Mouse (Mus musculus) naive thymus-derived CD4-positive, alpha-beta T cell, adult 5 months (primary cell): ENCODE data around the gene Cd37. TPM values are rescaled to one million over a fixed set of nuclear protein-coding genes. Genes with fewer than 3 reads are reported as not detected.

Source experiments
- polyA plus RNA-seq: library from polyadenylated mRNA; unstranded; fragments of 100-300 nt; shearing (Covaris generic); gene quantifications from one replicate; pipeline ENCODE4 v1.2.1, GENCODE M21; 2017

Gene Cd37
- 402 TPM for polyA plus RNA-seq

DNA sequence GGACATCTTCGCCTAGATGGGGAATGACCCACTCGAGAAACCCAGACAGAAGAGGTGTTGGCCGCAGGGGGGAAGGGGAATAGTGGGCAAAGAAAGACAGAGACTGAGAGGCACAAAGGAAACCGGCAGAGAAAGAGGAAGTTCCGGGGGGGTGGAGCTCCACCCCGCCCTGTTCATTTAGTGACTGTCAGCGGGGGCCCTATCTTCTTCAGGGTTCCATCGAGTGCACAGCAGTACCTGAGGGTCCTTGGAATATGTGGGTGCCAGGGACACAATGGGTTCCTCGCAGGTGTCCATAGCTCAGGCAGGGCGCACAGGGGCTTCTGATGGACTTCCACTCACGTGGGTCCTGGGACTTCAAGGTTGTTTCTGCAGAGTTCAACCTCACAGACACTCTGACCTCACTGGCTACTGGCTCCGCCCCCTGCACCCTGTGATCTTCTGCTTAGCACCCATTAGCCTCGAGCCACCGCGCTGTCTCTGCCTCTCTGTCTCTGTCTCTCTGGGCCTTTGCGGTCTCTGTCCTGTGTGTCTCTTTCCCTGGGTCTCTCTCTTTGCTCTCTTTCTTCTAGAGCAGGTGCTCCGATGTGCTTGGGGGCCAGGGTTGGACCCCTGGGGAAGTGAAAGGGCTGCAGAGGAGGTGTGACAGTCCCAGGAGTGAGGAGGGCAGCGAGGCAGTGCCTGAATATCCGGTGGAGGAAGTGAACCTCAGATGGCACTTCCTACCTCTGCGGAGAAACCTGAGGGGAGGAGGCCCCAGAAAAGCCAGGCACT, at the start of gene Cd37:
Gene Cd37 (minus strand): TSS at position 393 of the 774 bp plus-strand sequence.

DNA sequence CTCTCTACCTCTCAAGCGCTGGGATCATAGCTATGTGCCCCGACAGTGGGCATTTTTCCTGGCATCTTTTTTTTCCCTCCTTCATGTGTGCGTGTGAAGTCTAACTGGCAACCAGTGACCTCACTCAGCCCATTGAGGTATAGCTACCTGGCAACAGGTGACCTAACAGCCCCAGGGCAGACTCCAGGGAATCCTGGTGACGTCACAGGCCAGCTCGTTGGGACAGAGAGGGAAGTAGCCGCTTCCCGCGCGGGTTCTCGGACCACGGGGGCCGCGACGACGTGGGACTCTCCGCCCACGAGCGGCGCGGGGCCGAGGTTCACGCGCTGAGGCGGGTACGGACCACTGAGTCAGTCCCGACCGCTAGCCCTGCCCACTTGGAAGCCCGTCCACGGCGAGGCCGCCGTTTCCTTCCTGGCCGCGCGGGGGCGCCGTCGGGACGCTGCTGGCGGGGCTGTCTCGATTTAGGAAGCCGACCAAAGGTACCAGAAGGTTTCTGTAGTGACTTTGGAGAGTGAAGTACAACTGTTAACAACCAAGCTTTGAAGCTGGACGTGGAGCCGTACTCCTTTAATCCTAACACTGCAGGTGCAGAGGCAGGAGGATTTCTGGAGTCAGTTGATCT, 38.3 kb upstream of the Cd37 start, which contains the start of gene Slc6a21:
Gene Slc6a21 (plus strand): TSS at position 378 of the 625 bp plus-strand sequence.

DNA sequence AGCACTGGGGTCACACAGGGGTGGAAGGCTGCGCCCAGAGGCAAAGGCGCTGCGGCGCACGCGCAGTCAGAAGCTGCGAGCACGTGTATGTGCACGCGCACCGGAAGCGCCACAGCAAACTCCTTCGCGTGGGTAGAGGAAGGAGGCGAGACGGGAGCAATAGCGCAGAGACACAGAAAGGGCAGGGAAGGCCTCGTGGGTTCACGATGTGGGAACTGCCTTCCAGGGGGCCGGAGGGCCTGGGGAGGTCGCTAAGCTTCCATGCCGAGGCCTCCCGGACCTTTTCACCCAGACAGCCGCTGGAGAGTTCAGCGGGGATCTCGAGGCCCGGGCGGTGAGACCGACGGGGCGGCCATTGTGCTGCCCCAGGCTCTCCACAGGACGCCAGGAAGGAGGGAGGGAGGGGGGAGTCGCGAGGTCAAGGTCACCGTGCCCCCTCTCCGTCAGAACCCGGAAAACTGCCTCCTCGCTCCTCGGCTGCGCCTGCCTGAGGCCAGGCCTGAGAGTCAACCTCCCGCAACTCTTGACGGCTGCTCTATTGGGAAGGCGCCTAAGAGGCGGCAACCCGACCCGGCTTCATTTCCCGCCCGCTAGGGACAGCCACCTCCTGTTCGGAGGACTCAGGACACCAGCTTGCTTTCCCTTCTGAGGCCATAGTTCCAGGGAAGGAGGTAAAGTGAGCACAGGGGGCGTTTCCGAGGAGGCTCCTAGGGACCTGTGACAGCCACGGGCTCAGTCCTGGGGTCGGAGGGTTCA, 1.9 kb upstream of the Cd37 start, which contains the start of gene Slc6a16:
Gene Slc6a16 (plus strand): TSS at position 453 of the 756 bp plus-strand sequence.

DNA sequence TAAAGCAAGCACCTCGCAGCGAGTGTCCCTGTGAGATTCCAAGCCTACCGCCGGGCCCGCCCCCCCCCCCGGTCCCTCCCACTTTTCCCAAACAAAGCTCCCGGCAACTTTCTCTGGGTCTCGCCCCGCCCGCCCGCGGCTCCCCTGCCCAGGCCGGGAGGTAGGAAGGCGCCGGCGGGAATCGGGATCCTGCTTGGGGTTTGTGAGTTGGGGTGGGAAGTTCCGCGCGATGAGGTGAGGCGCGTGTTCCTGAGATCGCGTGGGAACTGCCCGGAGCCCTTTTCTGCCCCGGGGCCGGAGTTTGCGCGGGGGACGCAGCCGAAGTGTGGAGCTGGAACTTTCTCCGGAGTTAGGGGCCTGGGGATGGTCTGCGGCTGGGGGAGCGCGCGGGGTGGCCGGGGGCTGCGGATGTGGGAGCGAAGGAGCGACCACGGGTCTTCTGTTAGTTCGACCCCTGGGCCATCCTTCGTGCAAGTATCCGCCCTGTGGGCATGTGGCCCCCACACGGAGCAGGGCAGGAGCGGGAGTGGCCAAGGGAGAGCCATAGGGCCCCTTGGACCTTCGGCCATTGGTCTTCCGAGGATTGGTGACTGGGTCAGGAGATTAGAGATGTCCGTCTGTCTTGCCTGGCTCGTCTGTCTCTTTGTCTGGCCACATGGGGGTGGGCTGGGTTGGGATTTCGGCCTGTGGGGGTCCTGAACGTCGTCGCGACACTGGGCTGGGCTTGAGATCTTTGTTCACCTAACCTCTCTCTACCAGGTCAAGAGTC, 23.1 kb downstream of the Cd37 start, which contains the start of gene Tead2:
Gene Tead2 (plus strand): TSS at position 81 of the 769 bp plus-strand sequence.

DNA sequence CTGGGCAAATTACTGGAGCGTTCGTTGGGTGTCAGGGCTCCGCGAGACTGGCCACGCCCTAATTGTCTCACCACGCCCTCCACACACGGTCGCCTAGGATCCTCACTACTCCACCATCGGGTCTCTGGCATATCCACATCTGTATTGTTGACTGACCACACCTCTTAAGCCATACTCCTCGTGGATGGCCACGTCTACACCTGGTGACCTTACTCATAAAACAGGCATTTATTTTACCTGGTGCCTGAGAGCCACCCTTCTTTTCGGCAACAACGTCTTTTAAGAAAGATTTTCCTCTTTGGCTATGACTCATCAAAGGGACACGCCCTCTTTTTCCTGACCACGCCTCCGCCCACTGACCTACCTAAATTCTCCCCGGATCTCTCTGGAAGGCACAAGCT, 27.1 kb downstream of the Cd37 start, which contains the start of gene Dkkl1:
Gene Dkkl1 (minus strand): TSS at position 297 of the 401 bp plus-strand sequence.

DNA sequence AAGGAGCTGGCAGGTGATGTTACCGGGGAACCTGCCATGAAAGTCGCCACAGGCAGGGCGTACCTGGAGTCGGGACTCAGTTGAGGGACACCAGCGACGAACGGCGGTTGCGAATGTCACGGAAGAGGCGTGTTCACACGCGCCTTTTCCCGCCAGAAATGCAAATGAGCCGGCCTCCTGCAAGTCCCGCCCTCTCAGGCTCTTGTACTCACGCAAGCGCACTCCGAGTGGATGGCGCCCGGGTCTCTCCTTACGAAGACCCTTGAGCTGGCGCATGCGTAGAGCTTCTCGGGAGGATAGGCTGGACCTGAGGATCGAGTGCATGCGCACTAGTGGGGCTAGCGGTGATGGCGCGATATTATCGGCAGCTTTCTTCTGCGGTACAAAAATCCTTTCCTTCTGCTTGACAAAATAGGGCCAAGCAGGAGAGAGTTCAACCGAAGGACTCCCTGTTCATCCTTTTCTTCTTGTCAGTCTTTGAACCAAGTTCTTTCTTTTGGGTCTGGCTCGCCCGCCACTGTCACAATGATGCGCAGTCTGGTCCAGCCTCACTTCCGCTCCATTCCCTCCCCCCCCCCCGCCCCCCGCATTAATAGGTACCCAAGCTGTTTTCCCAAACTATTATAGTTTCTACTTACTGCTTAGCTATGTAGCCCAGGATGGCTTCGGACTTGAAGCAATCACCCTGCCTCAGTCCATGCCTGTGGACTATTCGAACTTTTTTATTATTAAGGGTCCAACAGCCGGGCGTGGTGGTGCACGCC, 34.4 kb downstream of the Cd37 start, which contains the start of gene Ccdc155:
Gene Ccdc155 (minus strand): TSS at position 513 of the 764 bp plus-strand sequence.

Other genes starting within 250 kb of the Cd37 start
- gene Irf3, start 241.5 kb downstream of the Cd37 start, polyA plus RNA-seq: 172 TPM
- 17.5 TPM for gene Bcl2l12, start 240.4 kb downstream of the Cd37 start, polyA plus RNA-seq
- gene Scaf1, start 222.8 kb downstream of the Cd37 start, polyA plus RNA-seq: 27.3 TPM
- gene Rras, start 221.2 kb downstream of the Cd37 start, polyA plus RNA-seq: 11.5 TPM
- gene Prr12, start 186.2 kb downstream of the Cd37 start, polyA plus RNA-seq: 2.2 TPM
- 104 TPM for gene Nosip, start 176.7 kb downstream of the Cd37 start, polyA plus RNA-seq
- 1.7 TPM for gene Prrg2, start 176.4 kb downstream of the Cd37 start, polyA plus RNA-seq
- 10.6 TPM for gene Rcn3, start 146.9 kb downstream of the Cd37 start, polyA plus RNA-seq
- gene Fcgrt, start 135.3 kb downstream of the Cd37 start, polyA plus RNA-seq: 6.2 TPM
- 2,728 TPM for gene Rps11, start 114.7 kb downstream of the Cd37 start, polyA plus RNA-seq
- 3,371 TPM for gene Rpl13a, start 110.4 kb downstream of the Cd37 start, polyA plus RNA-seq
- gene Gm45713, start 102.9 kb downstream of the Cd37 start, polyA plus RNA-seq: not detected
- gene Flt3l, start 102.7 kb downstream of the Cd37 start, polyA plus RNA-seq: 252 TPM
- gene Pih1d1, start 84.8 kb downstream of the Cd37 start, polyA plus RNA-seq: 30.4 TPM
- 42.7 TPM for gene Aldh16a1, start 84.5 kb downstream of the Cd37 start, polyA plus RNA-seq
- gene Slc17a7, start 75.2 kb downstream of the Cd37 start, polyA plus RNA-seq: 0.20 TPM
- not detected for gene Gfy, start 59.5 kb downstream of the Cd37 start, polyA plus RNA-seq
- gene Pth2, start 58.1 kb downstream of the Cd37 start, polyA plus RNA-seq: not detected
- gene Ccdc155, start 34.2 kb downstream of the Cd37 start, polyA plus RNA-seq: not detected
- gene Dkkl1, start 27.0 kb downstream of the Cd37 start, polyA plus RNA-seq: 2.7 TPM
- gene Tead2, start 23.4 kb downstream of the Cd37 start, polyA plus RNA-seq: 0.95 TPM
- not detected for gene Slc6a16, start 2.0 kb upstream of the Cd37 start, polyA plus RNA-seq
- gene Slc6a21, start 38.4 kb upstream of the Cd37 start, polyA plus RNA-seq: not detected
- 8.0 TPM for gene Trpm4, start 94.7 kb upstream of the Cd37 start, polyA plus RNA-seq
- gene Hrc, start 96.2 kb upstream of the Cd37 start, polyA plus RNA-seq: not detected
- not detected for gene Ppfia3, start 127.9 kb upstream of the Cd37 start, polyA plus RNA-seq
- not detected for gene Lin7b, start 131.5 kb upstream of the Cd37 start, polyA plus RNA-seq
- gene Snrnp70, start 156.6 kb upstream of the Cd37 start, polyA plus RNA-seq: 236 TPM
- gene Kcna7, start 166.5 kb upstream of the Cd37 start, polyA plus RNA-seq: not detected
- gene Ntf5, start 174.6 kb upstream of the Cd37 start, polyA plus RNA-seq: not detected
- gene Lhb, start 181.7 kb upstream of the Cd37 start, polyA plus RNA-seq: not detected
- gene Gys1, start 195.7 kb upstream of the Cd37 start, polyA plus RNA-seq: 8.8 TPM
- 33.7 TPM for gene Ruvbl2, start 199.0 kb upstream of the Cd37 start, polyA plus RNA-seq
- 2,872 TPM for gene Ftl1, start 220.8 kb upstream of the Cd37 start, polyA plus RNA-seq
- gene Bax, start 227.8 kb upstream of the Cd37 start, polyA plus RNA-seq: 198 TPM
- gene Tulp2, start 242.8 kb upstream of the Cd37 start, polyA plus RNA-seq: 6.5 TPM
- gene Gm45808, start 247.7 kb upstream of the Cd37 start, polyA plus RNA-seq: not detected
- 0.16 TPM for gene Dhdh, start 249.7 kb upstream of the Cd37 start, polyA plus RNA-seq